Mouse (Mus musculus): ENCODE data around the gene Papss2.

Papss2 gene

DNA sequence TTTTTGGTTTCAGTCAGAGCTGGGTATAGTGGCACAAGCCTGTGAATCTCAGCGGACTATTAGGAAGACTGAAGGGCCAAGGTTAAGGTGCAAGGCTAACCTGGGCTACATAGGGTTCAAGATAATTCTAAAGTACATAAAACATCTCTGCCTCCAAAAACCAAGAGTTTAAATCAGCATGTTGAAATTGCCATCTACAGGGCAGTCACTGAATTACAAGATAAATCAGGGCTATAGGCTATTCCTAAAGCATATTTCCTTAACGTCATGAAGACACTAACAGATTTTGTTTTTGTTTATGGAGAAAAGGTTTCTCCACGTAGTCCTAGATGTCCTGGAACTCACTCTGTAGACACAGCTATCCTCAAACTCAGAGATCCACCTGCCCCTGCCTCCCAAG is 114.7 kb downstream of the Papss2 start:
- DNase-seq (ENCODE audit: low spot score in 2 of 2): no peak

DNA sequence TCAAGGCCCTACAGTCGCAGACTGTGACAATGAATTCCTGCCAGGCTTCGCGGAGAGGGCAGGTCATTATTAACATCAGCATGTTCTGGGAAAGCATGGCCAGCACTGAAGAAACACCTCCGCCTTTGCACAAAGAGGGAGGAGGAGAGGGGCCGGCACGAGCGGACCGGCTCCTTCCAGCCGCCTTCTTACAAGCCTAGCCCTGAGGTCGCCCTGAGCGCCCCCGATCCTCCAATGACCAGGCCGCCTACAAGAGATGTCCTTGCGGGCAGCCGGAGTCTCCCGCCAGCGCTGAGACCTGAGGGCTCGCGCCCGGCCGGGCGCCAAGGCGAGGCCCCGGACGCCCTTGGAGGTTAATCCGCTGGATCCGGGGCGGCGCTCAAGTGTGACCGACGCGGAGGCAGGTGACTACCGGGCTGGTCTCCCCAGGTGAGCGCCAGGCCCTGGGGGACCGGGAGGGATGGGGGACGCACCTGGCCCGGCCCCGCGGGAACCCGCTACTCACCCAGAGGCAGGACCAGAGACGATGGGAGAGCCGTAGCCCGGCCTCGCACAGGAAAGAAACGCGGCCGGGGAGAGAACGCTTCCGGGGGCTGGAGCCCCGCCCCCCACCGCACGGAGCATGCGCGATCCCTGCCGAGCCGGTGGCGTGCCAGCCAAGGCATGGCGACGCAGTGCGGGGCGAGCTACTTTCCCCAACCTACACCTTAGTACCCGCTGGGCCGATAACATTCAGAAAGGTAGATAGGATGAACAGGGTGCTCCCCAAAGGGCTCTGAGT is 116.4 kb downstream of the Papss2 start:
- peak; percentile 90 to 93 for DNase-seq (ENCODE audit: low spot score in 2 of 2)

DNA sequence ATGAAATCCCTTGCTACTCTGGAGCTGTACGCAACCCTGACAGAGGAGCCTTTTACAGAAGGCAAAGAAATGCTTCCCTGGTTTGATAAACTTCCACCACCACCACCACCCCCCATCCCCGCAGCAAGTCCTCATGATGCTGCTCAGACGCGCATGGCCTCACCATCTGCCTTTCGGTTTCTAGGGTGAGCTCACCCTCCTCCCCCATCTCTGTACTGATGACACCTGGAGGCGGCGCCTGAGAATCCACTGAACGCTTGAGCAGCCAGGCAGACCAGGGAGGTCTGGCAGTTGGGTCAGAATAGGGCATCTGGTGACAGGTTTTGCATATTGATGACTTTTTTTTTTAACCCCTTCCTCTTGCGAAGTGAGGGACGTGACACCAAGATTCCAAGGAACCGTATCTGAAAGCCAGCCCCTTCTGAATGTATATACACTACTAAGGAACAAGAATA is 117.0 kb downstream of the Papss2 start:
- peak; percentile 36 to 73 for DNase-seq (ENCODE audit: low spot score in 2 of 2)

DNA sequence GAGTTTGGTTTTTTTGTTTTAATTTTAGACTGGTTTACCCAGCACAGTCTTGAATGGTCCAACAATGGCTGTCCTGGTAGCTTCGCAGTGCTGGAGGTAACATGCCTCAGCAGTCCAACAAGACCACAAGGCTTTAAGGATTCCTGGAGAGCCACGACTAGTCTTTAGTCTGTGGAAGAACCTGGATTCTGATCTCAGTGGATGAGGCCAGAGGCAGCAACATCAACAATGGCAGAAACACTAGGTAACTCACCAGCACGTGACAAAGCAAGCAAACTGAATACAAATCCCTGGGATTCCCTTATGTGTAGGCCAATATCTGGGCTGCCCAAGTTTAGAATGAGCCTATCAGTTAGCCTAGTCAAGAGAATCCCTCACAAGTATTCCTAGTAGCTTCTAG is 117.9 kb downstream of the Papss2 start:
- DNase-seq (ENCODE audit: low spot score in 2 of 2): no peak

DNA sequence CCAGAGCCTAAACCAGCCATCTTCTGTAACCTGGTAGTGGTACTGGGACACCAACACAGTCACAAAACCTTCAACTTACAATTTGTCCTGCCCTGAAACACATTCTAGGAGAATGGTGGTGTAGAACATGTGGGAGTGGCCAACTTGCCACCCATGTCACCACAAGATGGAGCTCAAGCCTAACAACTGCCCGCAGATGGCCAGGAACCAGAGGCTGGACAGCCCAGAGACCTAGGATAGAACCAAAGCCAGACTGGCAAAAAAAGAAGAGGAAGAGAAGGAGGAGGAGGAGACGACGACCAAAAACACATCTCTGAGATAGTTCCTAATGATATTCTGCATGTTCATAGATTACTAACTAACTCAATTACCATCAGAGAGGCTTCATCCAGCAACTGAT is 119.6 kb downstream of the Papss2 start:
- peak; percentile 44 to 77 for DNase-seq (ENCODE audit: low spot score in 2 of 2)

DNA sequence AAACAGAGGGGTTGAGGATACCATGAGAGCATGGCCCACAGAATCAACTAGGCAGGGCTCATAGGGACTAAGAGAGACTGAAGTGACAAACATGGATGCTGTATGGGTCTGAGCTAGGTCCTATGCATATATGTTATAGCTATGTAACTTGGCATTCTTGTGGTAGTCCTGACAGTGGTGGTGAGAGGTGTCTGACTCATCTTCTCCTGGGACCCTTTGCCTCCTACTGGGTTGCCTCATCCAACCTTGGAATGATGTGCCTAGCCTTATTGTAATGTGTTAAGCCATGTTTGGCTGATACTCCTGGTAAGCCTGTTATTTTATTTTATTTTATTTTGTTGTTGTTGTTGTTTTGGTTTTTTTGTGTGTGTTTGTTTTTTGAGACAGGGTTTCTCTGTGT is 120.1 kb downstream of the Papss2 start:
- DNase-seq (ENCODE audit: low spot score in 2 of 2): no peak
